Mouse (Mus musculus) bone marrow, adult 2 months (tissue): ENCODE measurements around the gene Adgrb2.

Experiments used
- CTCF ChIP-seq: fragments of 200-500 bp; IDR thresholded peaks from 2 replicates; pipeline ENCODE4 v1.5.1; 2011; ENCODE audit warnings: low read length, control low read depth; ENCODE audit not compliant: control insufficient read depth, insufficient read depth
- POLR2A ChIP-seq: fragments of 200-500 bp; IDR thresholded peaks from 2 replicates; pipeline ENCODE4 v1.6.1; 2011; ENCODE audit warnings: low read depth, mild to moderate bottlenecking, control low read depth, low read length, borderline replicate concordance; ENCODE audit not compliant: control insufficient read depth

- TF ChIP-seq POLR2A (no peak), CTCF (no peak)
Measured at GRCm38 (mm10) chr4:130005593-130005992, 20.9 kb downstream of the Adgrb2 start.
